Comparison of ENCODE assay signal across 15 mouse cellular contexts in genomic region chr7:75872255-75872654, GRCm38 (mm10). TPM values are rescaled to one million over a fixed set of nuclear protein-coding genes. Genes with fewer than 3 reads are reported as not detected.
DNase-seq lines count a peak whose midpoint lies in the region; ATAC-seq and TF ChIP-seq lines count a peak whose summit lies in the region.
"Had no signal": no experiment of that assay in that cellular context is flagged by ENCODE, and none has a peak within 500 bp of the region (broad histone marks: within the 10 kb centered on the region; RNA-seq: fewer than 3 reads in every experiment).

No protein-coding gene starts in this region.

- H3K4me2 ChIP-seq in hindbrain, embryonic 13.5 days: no peak overlapping the region
- no peak overlapping the region for H3K4me2 ChIP-seq in hindbrain, embryonic 12.5 days (replicated peaks)
- H3K4me2 ChIP-seq in neural tube, embryonic 13.5 days: no peak overlapping the region
- H3K4me2 ChIP-seq in liver, embryonic 15.5 days: no peak overlapping the region
- H3K4me2 ChIP-seq: heart, embryonic 13.5 days had no signal

- H3K4me1 ChIP-seq in hindbrain, embryonic 13.5 days (replicated peaks): peaks cover 24% of the 10 kb centered on the region
- H3K4me1 ChIP-seq in hindbrain, embryonic 12.5 days: peaks cover 4% of the 10 kb centered on the region
- peaks cover 9% of the 10 kb centered on the region for H3K4me1 ChIP-seq in neural tube, embryonic 13.5 days (replicated peaks)
- peaks cover 39% of the 10 kb centered on the region for H3K4me1 ChIP-seq in liver, embryonic 15.5 days (replicated peaks)
- H3K4me1 ChIP-seq in thymus, adult 2 months (replicated peaks; ENCODE audit: control insufficient read depth, insufficient read depth, low read length): no peaks in the 10 kb centered on the region

- no peak overlapping the region for H3K27ac ChIP-seq in hindbrain, embryonic 13.5 days
- H3K27ac ChIP-seq in hindbrain, embryonic 12.5 days: no peak overlapping the region
- 0 out of 2 replicates have a peak overlapping the region, but pooled peaks have one; percentile 13 for H3K27ac ChIP-seq in neural tube, embryonic 13.5 days (replicated peaks)
- peak overlapping the region; percentile 53 for H3K27ac ChIP-seq in liver, embryonic 15.5 days (replicated peaks)
- H3K27ac ChIP-seq in thymus, adult 2 months (ENCODE audit: control insufficient read depth, insufficient read depth, low read length): no peak overlapping the region
- H3K27ac ChIP-seq: heart, embryonic 13.5 days; layer of hippocampus, adult 2 months; liver, embryonic 14.5 days had no signal

- no peak for TF ChIP-seq CTCF in thymus, adult 2 months (IDR thresholded peaks at IDR 0.05; ENCODE audit: borderline replicate concordance, control insufficient read depth, extremely low read depth, insufficient read depth, low read length, poor library complexity)

- H3K9me3 ChIP-seq in hindbrain, embryonic 13.5 days: no peaks in the 10 kb centered on the region
- no peaks in the 10 kb centered on the region for H3K9me3 ChIP-seq in hindbrain, embryonic 12.5 days (replicated peaks)
- no peaks in the 10 kb centered on the region for H3K9me3 ChIP-seq in neural tube, embryonic 13.5 days
- no peaks in the 10 kb centered on the region for H3K9me3 ChIP-seq in liver, embryonic 15.5 days (replicated peaks)
- H3K9me3 ChIP-seq: heart, embryonic 13.5 days; megakaryocyte, embryonic 14.5 days had no signal

- no peak overlapping the region for H3K4me3 ChIP-seq in hindbrain, embryonic 13.5 days
- H3K4me3 ChIP-seq in hindbrain, embryonic 12.5 days: no peak overlapping the region
- no peak overlapping the region for H3K4me3 ChIP-seq in neural tube, embryonic 13.5 days
- H3K4me3 ChIP-seq in liver, embryonic 15.5 days (replicated peaks): no peak overlapping the region
- no peak overlapping the region for H3K4me3 ChIP-seq in thymus, adult 2 months (ENCODE audit: control insufficient read depth, insufficient read depth, low read length)
- H3K4me3 ChIP-seq: heart, embryonic 13.5 days; layer of hippocampus, adult 2 months; megakaryocyte, embryonic 14.5 days had no signal

- 0 out of 2 replicates have a peak, but pooled peaks have one; percentile 23 for ATAC-seq in hindbrain, embryonic 13.5 days (ENCODE audit: low FRiP score)
- ATAC-seq in hindbrain, embryonic 12.5 days (ENCODE audit: low FRiP score): no peak
- ATAC-seq in neural tube, embryonic 13.5 days (ENCODE audit: low read depth): no peak
- no peak for ATAC-seq in liver, embryonic 15.5 days (ENCODE audit: insufficient read depth)

- TF ChIP-seq POLR2A in thymus, adult 2 months (IDR thresholded peaks at IDR 0.05; ENCODE audit: control insufficient read depth, extremely low read depth, insufficient read depth, low read length, poor library complexity): no peak

- no peaks in the 10 kb centered on the region for H3K27me3 ChIP-seq in hindbrain, embryonic 13.5 days
- H3K27me3 ChIP-seq in hindbrain, embryonic 12.5 days: no peaks in the 10 kb centered on the region
- H3K27me3 ChIP-seq in neural tube, embryonic 13.5 days: no peaks in the 10 kb centered on the region
- H3K27me3 ChIP-seq in liver, embryonic 15.5 days: no peaks in the 10 kb centered on the region
- H3K27me3 ChIP-seq in thymus, adult 2 months (ENCODE audit: control insufficient read depth, insufficient read depth, low read length): no peaks in the 10 kb centered on the region
- H3K27me3 ChIP-seq: CH12.LX; heart, embryonic 13.5 days; megakaryocyte, embryonic 14.5 days had no signal

- WGBS in hindbrain, embryonic 13.5 days: 76% methylated on average over 5 of the region's 5 CpGs
- 79% methylated on average over 5 of the region's 5 CpGs for WGBS in hindbrain, embryonic 12.5 days
- WGBS in neural tube, embryonic 13.5 days: 75% methylated on average over 5 of the region's 5 CpGs
- WGBS in liver, embryonic 15.5 days (ENCODE audit: insufficient replicate concordance): 40% methylated on average over 5 of the region's 5 CpGs
- 81% methylated on average over 5 of the region's 5 CpGs for WGBS in thymus, adult 2 months

- DNase-seq in neural tube, embryonic 10.5 days (ENCODE audit: extremely low spot score, low spot score): no peak
- DNase-seq in thymus, adult 2 months: no peak
- no peak for DNase-seq in layer of hippocampus, postnatal 25 days (ENCODE audit: extremely low spot score in 1 of 2, low spot score in 1 of 2)
- DNase-seq: cerebellum, adult 11 months; kidney, adult 9 months; right cerebral cortex, postnatal 25 days had no signal

- no peak overlapping the region for H3K9ac ChIP-seq in hindbrain, embryonic 13.5 days
- no peak overlapping the region for H3K9ac ChIP-seq in hindbrain, embryonic 12.5 days
- no peak overlapping the region for H3K9ac ChIP-seq in neural tube, embryonic 13.5 days
- H3K9ac ChIP-seq in liver, embryonic 15.5 days: no peak overlapping the region
- H3K9ac ChIP-seq: heart, embryonic 13.5 days; liver, embryonic 14.5 days had no signal

- H3K36me3 ChIP-seq in hindbrain, embryonic 13.5 days: peaks cover 65% of the 10 kb centered on the region
- H3K36me3 ChIP-seq in hindbrain, embryonic 12.5 days: peaks cover 51% of the 10 kb centered on the region
- H3K36me3 ChIP-seq in neural tube, embryonic 13.5 days: peaks cover 61% of the 10 kb centered on the region
- H3K36me3 ChIP-seq in liver, embryonic 15.5 days (replicated peaks): peaks cover 71% of the 10 kb centered on the region
- H3K36me3 ChIP-seq in thymus, adult 2 months (ENCODE audit: control insufficient read depth, insufficient read depth, low read length): no peaks in the 10 kb centered on the region

RNA-seq across cellular contexts. Expression of gene Klhl25, which starts 24.1 kb away (rescaled TPM):
- 25.7 and 32.9 TPM in 2 replicates for polyA plus RNA-seq in hindbrain, embryonic 13.5 days (2015; fragmentation: Nextera tagmentation; extraction: Ambion mirVana)
- 26.0 and 26.7 TPM in 2 replicates for polyA plus RNA-seq in hindbrain, embryonic 12.5 days (2016; fragmentation: Nextera tagmentation; extraction: Ambion mirVana)
- 28.5 and 29.0 TPM in 2 replicates for polyA plus RNA-seq in neural tube, embryonic 13.5 days (2015; fragmentation: Nextera tagmentation; extraction: Ambion mirVana)
- polyA plus RNA-seq in liver, embryonic 15.5 days (2015; fragmentation: Nextera tagmentation; extraction: Ambion mirVana): 15.5 and 19.8 TPM in 2 replicates
- 24.5 and 29.7 TPM in 2 replicates for polyA plus RNA-seq in thymus, adult 2 months (2012; rRNA removed)
- total RNA-seq in layer of hippocampus, postnatal 25 days (2021): 10 to 100 TPM in 1 of 2 experiments, 1 to 10 TPM in 1; 8.5 to 11.2 TPM

Comparison
In these comparisons a context has a peak if more than half of its experiments do, and no peak if none do; other contexts are left out.
1. H3K27ac ChIP-seq: peak in neural tube, embryonic 13.5 days (single experiment) and liver, embryonic 15.5 days (single experiment); none in hindbrain, embryonic 13.5 days (single experiment), hindbrain, embryonic 12.5 days (single experiment) and thymus, adult 2 months (single experiment).